Mouse (Mus musculus) hindbrain, embryonic 14.5 days (tissue): Measurements from ENCODE around the gene Tmem210. TPM values are rescaled to one million over a fixed set of nuclear protein-coding genes. Genes with fewer than 3 reads are reported as not detected.
A peak's percentile ranks its signal among the peaks of the same experiment; 100 is the strongest.

Source experiments
- ATAC-seq: fragments of 200-750 bp; cut with Nextera tagmentation; 2 replicates; pipeline ENCODE4 v1.8.0; 2017; ENCODE audit warnings: moderate number of reproducible peaks, mild to moderate bottlenecking, moderate TSS enrichment, moderate library complexity; ENCODE audit not compliant: low FRiP score
- DNase-seq: peaks from one replicate; pipeline ENCODE4 v3.0.0-alpha.2; 2015; ENCODE audit warnings: low spot score
- H3K27ac ChIP-seq: fragments of 300-500 bp; sonication (generic); 2 replicates; pipeline ENCODE4 v1.5.1; 2014; ENCODE audit warnings: mild to moderate bottlenecking, moderate library complexity
- H3K27me3 ChIP-seq: fragments of 300-500 bp; sonication (generic); 2 replicates; pipeline ENCODE4 v1.6.1; 2014; ENCODE audit warnings: mild to moderate bottlenecking, low read length, mixed read lengths; ENCODE audit not compliant: control insufficient read depth, insufficient read depth
- H3K36me3 ChIP-seq: fragments of 300-500 bp; sonication (generic); replicated peaks from 2 replicates; pipeline ENCODE4 v1.6.1; 2014; ENCODE audit not compliant: control insufficient read depth, insufficient read depth
- H3K4me1 ChIP-seq: fragments of 300-500 bp; sonication (generic); replicated peaks from 2 replicates; pipeline ENCODE4 v1.6.1; 2014; ENCODE audit warnings: antibody characterized with exemption, low read length, mixed read lengths; ENCODE audit not compliant: control insufficient read depth, insufficient read depth
- H3K4me2 ChIP-seq: fragments of 300-500 bp; sonication (generic); replicated peaks from 2 replicates; pipeline ENCODE4 v1.6.1; 2014; ENCODE audit warnings: mild to moderate bottlenecking, moderate library complexity
- H3K4me3 ChIP-seq: fragments of 300-500 bp; sonication (generic); replicated peaks from 2 replicates; pipeline ENCODE4 v1.5.1; 2014; ENCODE audit warnings: mild to moderate bottlenecking, low read length
- H3K9ac ChIP-seq: fragments of 300-500 bp; sonication (generic); 2 replicates; pipeline ENCODE4 v1.6.1; 2014
- H3K9me3 ChIP-seq: fragments of 300-500 bp; sonication (generic); 2 replicates; pipeline ENCODE4 v1.6.1; 2016; ENCODE audit warnings: low read length; ENCODE audit not compliant: control insufficient read depth
- WGBS: fragments of 180-500 bp; shearing (Covaris S2); extraction: QIAGEN DNeasy Blood & Tissue Kit; methylation state at CpG from one replicate; pipeline ENCODE4 v1.1.7; 2014; 5-methylcytosine and 5-hydroxymethylcytosine counted together
- polyA plus RNA-seq: library from polyadenylated mRNA; unstranded; fragments of >200 nt; fragmentation: Nextera tagmentation; extraction: Ambion mirVana; gene quantifications from 2 replicates; pipeline ENCODE4 v1.2.1, GENCODE M21; 2014

Tmem210 gene
- polyA plus RNA-seq, 1 experiment from 2014 or later, result not detected

GRCm38 (mm10) chr2:25303452-25303851 is 15.5 kb downstream of the Tmem210 start:
- no peak overlapping the region for H3K4me2 ChIP-seq
- peaks cover 28% of the 10 kb centered on the region for H3K36me3 ChIP-seq
- no peak overlapping the region for H3K4me3 ChIP-seq
- DNase-seq (no peak), ATAC-seq (no peak)
- H3K9me3 ChIP-seq, result no peaks in the 10 kb centered on the region
- peaks cover 37% of the 10 kb centered on the region for H3K27me3 ChIP-seq
- WGBS, result 78% methylated on average over 3 of the region's 3 CpGs
- no peak overlapping the region for H3K27ac ChIP-seq
- H3K4me1 ChIP-seq, result peaks cover 7% of the 10 kb centered on the region
- no peak overlapping the region for H3K9ac ChIP-seq

GRCm38 (mm10) chr2:25303931-25304656 is 16.1 kb downstream of the Tmem210 start:
- Histone ChIP-seq H3K4me1 (peaks cover 7% of the 10 kb centered on the region), H3K9ac (no peak overlapping the region), H3K27ac (no peak overlapping the region), H3K4me3 (peak overlapping the region; percentile 34), H3K9me3 (no peaks in the 10 kb centered on the region), H3K27me3 (peaks cover 43% of the 10 kb centered on the region), H3K36me3 (peaks cover 35% of the 10 kb centered on the region), H3K4me2 (peak overlapping the region; percentile 59)
- ATAC-seq (no peak), DNase-seq (no peak)
- 69% methylated on average over 7 of the region's 7 CpGs for WGBS

GRCm38 (mm10) chr2:25304657-25305541 is 17.0 kb downstream of the Tmem210 start:
- 3% methylated on average over 45 of the region's 45 CpGs for WGBS
- no peaks in the 10 kb centered on the region for H3K9me3 ChIP-seq
- H3K27ac ChIP-seq, result peak overlapping the region; percentile 11
- H3K27me3 ChIP-seq, result peaks cover 52% of the 10 kb centered on the region
- H3K4me3 ChIP-seq, result peak overlapping the region; percentile 34
- peaks cover 43% of the 10 kb centered on the region for H3K36me3 ChIP-seq
- peak; percentile 63 for DNase-seq
- peaks cover 7% of the 10 kb centered on the region for H3K4me1 ChIP-seq
- H3K4me2 ChIP-seq, result peak overlapping the region; percentile 59
- peak overlapping the region; percentile 55 for H3K9ac ChIP-seq
- peak; percentile 89 for ATAC-seq

GRCm38 (mm10) chr2:25305587-25306359 is 17.8 kb downstream of the Tmem210 start:
- Histone ChIP-seq H3K9ac (peak overlapping the region; percentile 55), H3K27me3 (peaks cover 60% of the 10 kb centered on the region)
- DNase-seq, result no peak

GRCm38 (mm10) chr2:25310180-25310579 is 22.2 kb downstream of the Tmem210 start:
- peaks cover 5% of the 10 kb centered on the region for H3K4me1 ChIP-seq
- ATAC-seq (no peak), DNase-seq (no peak)
- H3K4me2 ChIP-seq, result no peak overlapping the region
- H3K9me3 ChIP-seq, result no peaks in the 10 kb centered on the region
- peaks cover 71% of the 10 kb centered on the region for H3K36me3 ChIP-seq
- H3K9ac ChIP-seq, result no peak overlapping the region
- WGBS, result 57% methylated on average over 10 of the region's 10 CpGs
- peaks cover 97% of the 10 kb centered on the region for H3K27me3 ChIP-seq
- no peak overlapping the region for H3K27ac ChIP-seq
- H3K4me3 ChIP-seq, result no peak overlapping the region

More at GRCm38 (mm10) chr2:25305587-25306359, 17.8 kb downstream of the Tmem210 start:
- H3K4me3 ChIP-seq, result peak overlapping the region; percentile 34
- ATAC-seq, result 0 out of 2 replicates have a peak, but pooled peaks have one; percentile 7
- WGBS, result 56% methylated on average over 14 of the region's 14 CpGs
- peak overlapping the region; percentile 59 for H3K4me2 ChIP-seq
- H3K36me3 ChIP-seq, result peaks cover 51% of the 10 kb centered on the region
- H3K4me1 ChIP-seq, result peaks cover 7% of the 10 kb centered on the region
- peak overlapping the region; percentile 11; the same call in 1 of the 2 replicates for H3K27ac ChIP-seq
- H3K9me3 ChIP-seq, result no peaks in the 10 kb centered on the region

GRCm38 (mm10) chr2:25310969-25311368 is 23.0 kb downstream of the Tmem210 start:
- H3K9ac ChIP-seq, result no peak overlapping the region
- H3K4me3 ChIP-seq, result no peak overlapping the region
- peaks cover 97% of the 10 kb centered on the region for H3K27me3 ChIP-seq
- no peaks in the 10 kb centered on the region for H3K9me3 ChIP-seq
- 4% methylated on average over 22 of the region's 22 CpGs for WGBS
- ATAC-seq, result no peak
- DNase-seq, result no peak
- H3K36me3 ChIP-seq, result peaks cover 71% of the 10 kb centered on the region
- H3K27ac ChIP-seq, result no peak overlapping the region
- H3K4me1 ChIP-seq, result no peaks in the 10 kb centered on the region
- no peak overlapping the region for H3K4me2 ChIP-seq

- no peaks in the 10 kb centered on the region for H3K4me1 ChIP-seq
- no peak overlapping the region for H3K9ac ChIP-seq
- WGBS, result 10% methylated on average over 11 of the region's 11 CpGs
- no peak overlapping the region for H3K27ac ChIP-seq
- H3K4me3 ChIP-seq, result no peak overlapping the region
- no peak for DNase-seq
- H3K4me2 ChIP-seq, result no peak overlapping the region
- ATAC-seq, result no peak
- H3K36me3 ChIP-seq, result peaks cover 71% of the 10 kb centered on the region
- peaks cover 92% of the 10 kb centered on the region for H3K27me3 ChIP-seq
- no peaks in the 10 kb centered on the region for H3K9me3 ChIP-seq
These were observed 23.5 kb downstream of the Tmem210 start for GRCm38 (mm10) chr2:25311491-25311891.

- H3K9me3 ChIP-seq, result no peaks in the 10 kb centered on the region
- peak overlapping the region; percentile 48 for H3K4me3 ChIP-seq
- ATAC-seq (peak; percentile 65), DNase-seq (peak; percentile 48)
- H3K4me1 ChIP-seq, result 0 out of 2 replicates have a peak, but pooled peaks cover 7% of the 10 kb centered on the region
- H3K36me3 ChIP-seq, result peaks cover 11% of the 10 kb centered on the region
- 5% methylated on average over 31 of the region's 31 CpGs for WGBS
- peak overlapping the region; percentile 72 for H3K9ac ChIP-seq
- peak overlapping the region; percentile 84 for H3K27ac ChIP-seq
- H3K4me2 ChIP-seq, result peak overlapping the region; percentile 64
- H3K27me3 ChIP-seq, result peaks cover 59% of the 10 kb centered on the region
These were observed 30.4 kb downstream of the Tmem210 start for GRCm38 (mm10) chr2:25318119-25318966.
